Mouse (Mus musculus) urinary bladder, postnatal 14 days (tissue): Measurements from ENCODE around the gene Nutf2.

ENCODE experiments used
- DNase-seq: peaks from one replicate; pipeline ENCODE4 v3.0.0; 2021; ENCODE audit warnings: low spot score

The Nutf2 gene

GRCm38 (mm10) chr8:105855248-105856167, 4.9 kb upstream of the Nutf2 start:
- DNase-seq: peak; percentile 44

DNA sequence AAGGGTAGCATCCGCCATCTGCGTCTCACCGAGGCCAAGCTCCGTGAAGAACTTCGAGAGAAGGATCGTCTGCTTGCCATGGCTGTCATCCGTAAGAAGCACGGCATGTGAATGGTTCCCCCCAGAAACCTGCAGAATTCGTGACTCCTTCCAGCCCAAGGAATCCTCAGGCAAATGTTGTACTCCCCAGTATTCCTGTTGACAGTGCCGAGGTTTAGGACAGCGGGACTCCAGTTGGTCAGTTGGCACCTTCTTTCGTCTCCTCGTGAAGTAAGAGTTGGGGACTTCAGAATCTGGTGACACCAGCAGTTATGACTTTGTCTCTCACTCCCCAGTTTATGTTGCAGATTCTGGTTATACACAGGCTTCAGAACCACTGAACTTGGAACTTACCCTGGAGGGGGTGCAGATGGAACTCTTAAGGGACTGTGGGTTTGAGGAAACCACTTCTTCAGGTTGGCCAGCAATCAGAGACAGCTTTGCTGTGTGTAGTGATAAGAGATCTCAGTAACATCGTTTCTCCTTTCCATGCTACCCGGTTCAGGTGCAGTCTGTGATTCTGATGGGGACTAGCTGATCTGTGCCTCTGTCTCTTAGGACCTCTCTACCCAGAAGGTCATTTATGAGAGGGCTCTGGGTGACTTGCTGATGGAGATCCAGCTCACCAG, 4.1 kb upstream of the Nutf2 start:
- DNase-seq: no peak

DNA sequence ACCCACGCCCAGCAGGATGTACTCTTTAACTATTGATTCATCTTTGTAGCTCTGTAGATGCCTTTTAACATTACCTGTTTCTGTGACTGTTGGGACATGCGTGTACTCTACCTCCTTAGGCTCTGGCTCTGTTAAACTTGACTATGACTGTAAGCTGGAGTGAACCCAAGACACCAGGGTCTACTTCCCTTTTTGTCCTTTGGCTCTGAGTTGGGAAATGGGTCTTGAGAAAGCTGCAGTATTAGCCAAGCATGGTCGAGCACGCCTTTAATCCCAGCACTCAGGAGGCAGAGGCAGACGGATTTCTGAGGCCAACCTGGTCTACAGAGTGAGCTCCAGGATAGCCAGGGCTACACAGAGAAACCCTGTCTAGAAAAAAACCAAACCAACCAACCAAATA, 1.9 kb upstream of the Nutf2 start:
- DNase-seq: no peak

DNA sequence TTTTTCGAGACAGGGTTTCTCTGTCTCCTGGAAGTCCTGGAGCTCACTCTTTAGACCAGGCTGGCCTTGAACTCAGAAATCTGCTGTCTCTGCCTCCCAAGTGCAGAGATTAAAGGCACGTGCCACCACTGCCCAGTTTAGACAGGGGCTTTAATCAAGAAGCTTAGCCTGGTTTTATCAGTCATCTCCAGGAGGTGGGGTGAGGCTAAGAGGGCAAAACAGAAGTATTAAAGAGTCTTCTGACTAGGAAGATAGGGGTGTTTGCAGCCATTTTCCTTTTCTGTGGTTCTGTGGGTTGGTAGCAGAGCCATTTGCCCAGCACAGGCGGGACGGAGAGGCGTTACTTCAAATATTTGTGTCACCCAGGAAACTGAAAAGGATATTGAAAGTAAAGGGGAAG, 1.1 kb upstream of the Nutf2 start:
- DNase-seq: no peak

GRCm38 (mm10) chr8:105861951-105862350, 1.6 kb downstream of the Nutf2 start:
- DNase-seq: no peak

DNA sequence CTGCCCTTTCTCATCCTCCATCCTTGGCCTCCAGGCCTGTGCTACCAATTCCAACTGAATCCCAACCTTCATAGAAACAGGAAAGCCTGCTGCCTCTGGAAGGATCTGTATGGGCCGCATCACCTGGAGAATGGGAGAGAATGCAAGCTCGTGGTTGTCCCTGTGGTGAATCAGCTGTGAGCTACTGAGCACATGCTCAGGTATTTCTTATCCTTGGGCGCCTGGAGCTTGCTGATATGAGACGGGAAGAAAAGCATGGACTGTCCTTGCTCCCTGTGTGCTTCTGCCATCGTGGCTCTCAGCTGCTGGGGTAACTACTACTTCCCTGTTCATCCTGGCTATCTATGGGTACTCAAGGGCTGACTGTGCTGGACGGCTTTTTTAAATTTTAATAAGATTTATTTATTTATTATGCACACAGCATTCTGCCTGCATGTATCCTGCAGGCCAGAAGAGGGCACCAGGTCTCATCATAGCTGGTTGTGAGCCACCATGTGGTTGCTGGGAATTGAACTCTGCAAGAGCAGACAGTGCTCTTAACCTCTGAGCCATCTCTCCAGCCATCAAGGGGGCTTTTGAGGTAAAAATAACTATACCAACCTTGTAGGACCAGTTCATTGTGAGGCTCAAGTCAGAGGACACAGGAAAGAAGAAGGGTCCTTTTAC, 6.1 kb downstream of the Nutf2 start:
- no peak for DNase-seq

DNA sequence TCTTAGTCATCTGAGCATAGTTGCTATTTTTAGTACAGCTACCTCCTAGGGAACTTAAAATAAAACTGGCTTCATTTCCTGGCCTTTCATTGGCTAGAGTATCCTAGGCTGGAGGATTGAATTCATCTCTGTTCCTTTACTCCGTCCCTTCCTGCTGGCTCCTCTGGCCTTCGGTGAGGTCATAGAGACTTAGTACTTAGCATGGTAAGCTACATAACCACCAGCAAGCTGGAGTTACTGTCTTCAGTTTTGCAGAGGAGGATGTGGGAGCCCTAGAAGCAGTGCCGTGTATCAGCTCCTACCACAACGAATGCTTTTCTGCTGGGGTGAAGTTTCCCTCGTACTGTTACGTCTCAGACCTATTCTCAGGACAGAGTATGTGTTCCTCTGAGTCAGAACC, 13.9 kb downstream of the Nutf2 start:
- DNase-seq: no peak

- DNase-seq: peak; percentile 85
Measured at GRCm38 (mm10) chr8:105880754-105881520, 20.6 kb downstream of the Nutf2 start, which contains the start of gene Edc4. Gene Edc4, plus strand, starts transcription at chr8:105880881.

DNA sequence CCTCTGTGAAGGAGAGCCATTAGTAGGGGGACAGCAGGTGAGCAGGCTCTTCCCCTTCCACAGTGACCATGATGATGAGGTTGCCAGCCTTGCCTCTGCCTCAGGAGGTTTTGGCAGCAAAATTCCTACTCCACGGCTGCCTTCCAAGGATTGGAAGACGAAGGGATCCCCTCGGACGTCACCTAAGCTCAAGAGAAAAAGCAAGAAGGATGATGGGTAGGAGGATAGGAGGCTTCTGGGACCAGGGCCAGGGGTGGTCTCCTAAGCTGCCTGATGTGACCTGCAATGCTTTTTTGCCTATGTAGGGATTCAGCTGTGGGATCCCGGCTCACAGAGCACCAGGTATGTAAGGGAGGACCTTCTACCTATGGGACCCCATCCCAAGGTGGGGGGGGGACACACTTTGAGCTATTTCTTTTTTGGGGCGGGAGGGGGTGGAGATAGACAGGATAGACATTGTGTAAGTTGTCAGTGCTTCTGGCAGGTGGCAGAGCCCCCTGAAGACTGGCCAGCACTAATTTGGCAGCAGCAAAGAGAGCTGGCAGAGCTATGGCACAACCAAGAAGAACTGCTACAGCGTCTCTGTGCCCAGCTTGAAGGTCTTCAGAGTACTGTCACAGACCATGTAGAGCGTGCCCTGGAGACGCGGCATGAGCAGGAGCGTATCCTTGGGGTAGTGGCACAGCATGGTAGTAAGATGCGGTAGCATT, 29.5 kb downstream of the Nutf2 start:
- DNase-seq: no peak

- no peak for DNase-seq
Measured at GRCm38 (mm10) chr8:105890870-105891269, 30.5 kb downstream of the Nutf2 start.

GRCm38 (mm10) chr8:105892432-105892831, 32.1 kb downstream of the Nutf2 start:
- DNase-seq: peak; percentile 16

DNA sequence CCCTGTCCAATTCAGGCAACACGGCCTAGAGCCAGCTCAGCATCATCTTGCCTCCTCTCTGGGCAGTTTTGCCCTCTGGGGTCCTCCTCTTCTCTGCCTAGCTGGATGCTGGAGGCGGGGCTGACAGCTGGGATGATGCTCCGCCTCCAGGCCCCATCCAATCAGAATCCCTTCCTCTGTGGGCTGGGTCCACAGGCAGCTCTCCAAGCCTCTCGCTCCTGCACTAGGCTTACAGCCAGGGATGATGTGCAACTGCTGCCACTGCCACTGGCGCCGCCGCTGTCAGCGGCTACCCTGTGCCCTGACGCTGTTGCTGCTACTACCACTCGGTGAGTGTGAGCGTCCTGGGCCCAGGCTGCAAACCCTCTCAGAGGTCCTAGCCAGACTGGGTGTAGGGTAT, 33.0 kb downstream of the Nutf2 start, which contains the start of gene Nrn1l:
TSS of gene Nrn1l (plus strand) at position 229 of the 400 bp plus-strand sequence.
- peak; percentile 70 for DNase-seq

- no peak for DNase-seq
Measured at GRCm38 (mm10) chr8:105897801-105898480, 37.6 kb downstream of the Nutf2 start.

GRCm38 (mm10) chr8:105900180-105900940, 40.0 kb downstream of the Nutf2 start, which contains the start of gene Pskh1:
Gene Pskh1, plus strand, starts transcription at chr8:105900441.
- peak; percentile 92 for DNase-seq

GRCm38 (mm10) chr8:105900941-105901616, 40.7 kb downstream of the Nutf2 start:
- no peak for DNase-seq

DNA sequence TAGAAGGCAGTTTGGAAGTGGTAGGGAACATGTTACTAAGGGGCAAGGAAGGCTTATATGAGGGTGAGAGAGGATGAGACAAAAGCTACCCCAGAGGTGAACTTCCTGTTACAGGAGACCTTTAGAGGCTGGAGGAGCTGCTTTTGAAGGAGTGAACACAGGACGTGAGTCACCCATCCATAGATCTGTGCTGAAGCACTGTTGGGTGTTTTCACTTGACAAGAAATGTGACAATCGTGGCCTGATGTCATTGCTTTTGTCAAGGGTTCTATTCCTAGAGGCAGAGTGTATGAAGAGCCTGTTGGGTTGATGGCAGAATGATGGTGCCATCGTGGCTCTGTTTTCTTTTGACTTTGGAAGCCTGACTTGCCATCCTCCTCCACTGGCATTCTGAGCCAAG, 59.0 kb downstream of the Nutf2 start:
- DNase-seq: no peak

GRCm38 (mm10) chr8:105925123-105925522, 64.7 kb downstream of the Nutf2 start:
- no peak for DNase-seq
